Mouse (Mus musculus): ENCODE results near the gene Dpep3. TPM values are rescaled to one million over a fixed set of nuclear protein-coding genes. Genes with fewer than 3 reads are reported as not detected.
A peak's percentile ranks its signal among the peaks of the same experiment; 100 is the strongest.

Dpep3 gene
- polyA plus RNA-seq, 1 experiment from 2014 or later: not detected

- Histone ChIP-seq H3K27me3 (peaks cover 16% of the 10 kb centered on the region; the same call in 1 of the 2 replicates), H3K9me3 (no peaks in the 10 kb centered on the region), H3K4me3 (no peak overlapping the region), H3K4me1 (peaks cover 10% of the 10 kb centered on the region), H3K27ac (replicated peaks) (no peak overlapping the region), H3K9ac (replicated peaks) (no peak overlapping the region), H3K4me2 (replicated peaks) (no peak overlapping the region), H3K36me3 (no peaks in the 10 kb centered on the region)
- 75% methylated on average over 8 of the region's 8 CpGs for WGBS
- no peak for ATAC-seq (replicated peaks)
Observed at GRCm38 (mm10) chr8:105971019-105971720, 8.1 kb downstream of the Dpep3 start.

- H3K9ac ChIP-seq (replicated peaks): no peak overlapping the region
- peaks cover 24% of the 10 kb centered on the region for H3K27me3 ChIP-seq
- no peaks in the 10 kb centered on the region for H3K9me3 ChIP-seq
- H3K4me2 ChIP-seq (replicated peaks): no peak overlapping the region
- H3K27ac ChIP-seq (replicated peaks): no peak overlapping the region
- H3K36me3 ChIP-seq: no peaks in the 10 kb centered on the region
- ATAC-seq (replicated peaks): no peak
- no peak overlapping the region for H3K4me3 ChIP-seq
- peaks cover 20% of the 10 kb centered on the region for H3K4me1 ChIP-seq
- WGBS: 69% methylated on average over 1 of the region's 1 CpGs
Observed at GRCm38 (mm10) chr8:105969367-105969766, 9.9 kb downstream of the Dpep3 start.

GRCm38 (mm10) chr8:105966692-105967311 lies 12.4 kb downstream of the Dpep3 start:
- Histone ChIP-seq H3K4me3 (no peak overlapping the region; the same call in 1 of the 2 replicates), H3K4me2 (replicated peaks) (peak overlapping the region; percentile 62; the same call in 1 of the 2 replicates), H3K27me3 (peaks cover 25% of the 10 kb centered on the region), H3K27ac (replicated peaks) (no peak overlapping the region), H3K9me3 (no peaks in the 10 kb centered on the region), H3K36me3 (no peaks in the 10 kb centered on the region), H3K9ac (replicated peaks) (no peak overlapping the region), H3K4me1 (peaks cover 20% of the 10 kb centered on the region)
- ATAC-seq (replicated peaks): no peak
- 7% methylated on average over 19 of the region's 19 CpGs for WGBS

- peaks cover 20% of the 10 kb centered on the region for H3K4me1 ChIP-seq
- peaks cover 25% of the 10 kb centered on the region for H3K27me3 ChIP-seq
- H3K9me3 ChIP-seq: no peaks in the 10 kb centered on the region
- peak; percentile 82 for ATAC-seq (replicated peaks)
- peak within 1 kb of the TSS; percentile 57 for H3K4me3 ChIP-seq
- no peaks in the 10 kb centered on the region for H3K36me3 ChIP-seq
- H3K27ac ChIP-seq (replicated peaks): 0 out of 2 replicates have a peak within 1 kb of the TSS, but pooled peaks have one; percentile 5
- peak within 1 kb of the TSS; percentile 62 for H3K4me2 ChIP-seq (replicated peaks)
- peak within 1 kb of the TSS; percentile 43 for H3K9ac ChIP-seq (replicated peaks)
- under 1% methylated on average over 44 of the region's 47 CpGs for WGBS
Observed at GRCm38 (mm10) chr8:105965905-105966341, 13.3 kb downstream of the Dpep3 start, which contains the start of gene Slc12a4. Gene Slc12a4 (minus strand): TSS chr8:105966097.

GRCm38 (mm10) chr8:105965266-105965904 lies 13.8 kb downstream of the Dpep3 start:
- no peaks in the 10 kb centered on the region for H3K36me3 ChIP-seq
- H3K9me3 ChIP-seq: no peaks in the 10 kb centered on the region
- peaks cover 20% of the 10 kb centered on the region for H3K4me1 ChIP-seq
- H3K27me3 ChIP-seq: peaks cover 25% of the 10 kb centered on the region
- peak overlapping the region; percentile 43 for H3K9ac ChIP-seq (replicated peaks)
- peak overlapping the region; percentile 57 for H3K4me3 ChIP-seq
- WGBS: 3% methylated on average over 40 of the region's 40 CpGs
- peak; percentile 74 for ATAC-seq (replicated peaks)
- H3K4me2 ChIP-seq (replicated peaks): peak overlapping the region; percentile 62
- 0 out of 2 replicates have a peak overlapping the region, but pooled peaks have one; percentile 5 for H3K27ac ChIP-seq (replicated peaks)

GRCm38 (mm10) chr8:105964506-105965265 lies 14.5 kb downstream of the Dpep3 start:
- ATAC-seq (replicated peaks): no peak
- 71% methylated on average over 12 of the region's 12 CpGs for WGBS
- H3K4me1 ChIP-seq: peaks cover 20% of the 10 kb centered on the region
- no peaks in the 10 kb centered on the region for H3K9me3 ChIP-seq
- peak overlapping the region; percentile 57 for H3K4me3 ChIP-seq
- H3K27me3 ChIP-seq: peaks cover 25% of the 10 kb centered on the region
- H3K9ac ChIP-seq (replicated peaks): no peak overlapping the region
- no peak overlapping the region for H3K27ac ChIP-seq (replicated peaks)
- peak overlapping the region; percentile 62 for H3K4me2 ChIP-seq (replicated peaks)
- H3K36me3 ChIP-seq: no peaks in the 10 kb centered on the region

GRCm38 (mm10) chr8:105961536-105961935 lies 17.7 kb downstream of the Dpep3 start:
- H3K27ac ChIP-seq (replicated peaks): no peak overlapping the region
- ATAC-seq (replicated peaks): no peak
- WGBS: 88% methylated on average over 10 of the region's 10 CpGs

GRCm38 (mm10) chr8:105961101-105961500 lies 18.1 kb downstream of the Dpep3 start:
- 79% methylated on average over 14 of the region's 14 CpGs for WGBS
- Histone ChIP-seq H3K9ac (replicated peaks) (no peak overlapping the region), H3K27me3 (peaks cover 9% of the 10 kb centered on the region), H3K4me3 (no peak overlapping the region), H3K4me2 (replicated peaks) (no peak overlapping the region), H3K9me3 (no peaks in the 10 kb centered on the region), H3K27ac (replicated peaks) (no peak overlapping the region), H3K4me1 (peaks cover 9% of the 10 kb centered on the region), H3K36me3 (no peaks in the 10 kb centered on the region)
- no peak for ATAC-seq (replicated peaks)

More at GRCm38 (mm10) chr8:105961536-105961935, 17.7 kb downstream of the Dpep3 start:
- Histone ChIP-seq H3K27me3 (peaks cover 12% of the 10 kb centered on the region), H3K9ac (replicated peaks) (no peak overlapping the region), H3K4me1 (peaks cover 14% of the 10 kb centered on the region), H3K9me3 (no peaks in the 10 kb centered on the region), H3K36me3 (no peaks in the 10 kb centered on the region), H3K4me2 (replicated peaks) (no peak overlapping the region), H3K4me3 (no peak overlapping the region)

GRCm38 (mm10) chr8:105959350-105959749 lies 19.9 kb downstream of the Dpep3 start:
- H3K27ac ChIP-seq (replicated peaks): no peak overlapping the region
- no peak for ATAC-seq (replicated peaks)
- H3K27me3 ChIP-seq: 0 out of 2 replicates have a peak, but pooled peaks cover under 1% of the 10 kb centered on the region
- 70% methylated on average over 7 of the region's 7 CpGs for WGBS
- H3K9ac ChIP-seq (replicated peaks): no peak overlapping the region
- H3K9me3 ChIP-seq: no peaks in the 10 kb centered on the region
- H3K4me1 ChIP-seq: no peaks in the 10 kb centered on the region
- H3K4me3 ChIP-seq: no peak overlapping the region
- no peak overlapping the region for H3K4me2 ChIP-seq (replicated peaks)
- H3K36me3 ChIP-seq: no peaks in the 10 kb centered on the region

GRCm38 (mm10) chr8:105957813-105958212 lies 21.4 kb downstream of the Dpep3 start:
- Histone ChIP-seq H3K27me3 (no peaks in the 10 kb centered on the region), H3K9me3 (no peaks in the 10 kb centered on the region), H3K9ac (replicated peaks) (no peak overlapping the region), H3K4me3 (no peak overlapping the region), H3K4me1 (no peaks in the 10 kb centered on the region), H3K27ac (replicated peaks) (no peak overlapping the region), H3K36me3 (no peaks in the 10 kb centered on the region), H3K4me2 (replicated peaks) (no peak overlapping the region)
- ATAC-seq (replicated peaks): no peak
- WGBS: 67% methylated on average over 3 of the region's 4 CpGs

- no peaks in the 10 kb centered on the region for H3K27me3 ChIP-seq
- H3K9ac ChIP-seq (replicated peaks): no peak overlapping the region
- peaks cover 5% of the 10 kb centered on the region for H3K4me1 ChIP-seq
- H3K4me3 ChIP-seq: no peak overlapping the region
- no peaks in the 10 kb centered on the region for H3K9me3 ChIP-seq
- H3K4me2 ChIP-seq (replicated peaks): no peak overlapping the region
- H3K27ac ChIP-seq (replicated peaks): no peak overlapping the region
- ATAC-seq (replicated peaks): no peak
- H3K36me3 ChIP-seq: no peaks in the 10 kb centered on the region
- 92% methylated on average over 4 of the region's 4 CpGs for WGBS
Observed at GRCm38 (mm10) chr8:105956556-105956955, 22.7 kb downstream of the Dpep3 start.

All from forebrain, embryonic 15.5 days (tissue).